Mouse (Mus musculus): ENCODE results near the gene Podn. TPM values are rescaled to one million over a fixed set of nuclear protein-coding genes. Genes with fewer than 3 reads are reported as not detected.

Gene Podn
- total and polyA plus RNA-seq, 3 experiments = 0.04 TPM; not detected in 2

DNA sequence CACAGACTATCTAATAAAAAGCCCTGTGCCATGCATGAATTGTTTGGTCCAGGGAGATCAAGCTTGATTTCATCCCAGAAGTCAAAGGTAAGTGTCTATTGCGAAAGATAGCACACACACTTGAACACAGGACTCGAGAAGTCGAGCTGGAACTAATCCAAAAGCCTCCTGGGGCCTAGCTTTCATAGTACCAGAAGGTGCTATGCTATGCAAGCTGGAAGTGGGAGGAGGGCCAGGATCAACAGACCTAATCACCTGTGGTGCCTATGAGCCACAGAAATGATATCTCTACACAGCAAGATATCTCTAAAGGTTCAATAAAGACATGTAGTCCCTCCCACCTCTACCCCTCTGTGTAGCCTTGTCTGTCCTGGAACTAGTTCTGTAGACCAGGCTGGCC is 24.2 kb downstream of the Podn start:
- H3K9me3 ChIP-seq (replicated peaks; ENCODE audit: insufficient read depth, low read length) = no peaks in the 10 kb centered on the region
- no peak overlapping the region for H3K4me3 ChIP-seq (ENCODE audit: control insufficient read depth in 1 of 2, insufficient read depth in 1 of 2, low read depth in 2 of 2, low read length in 2 of 2)
- H3K36me3 ChIP-seq (ENCODE audit: control insufficient read depth in 1 of 2, insufficient read depth in 2 of 2, low read length in 2 of 2) = peaks cover 0 to 12% of the 10 kb centered on the region in 2 experiments; a peak in 2 of 4 replicates
- no peak overlapping the region for H3K9ac ChIP-seq (ENCODE audit: control insufficient read depth, low read depth, low read length, poor library complexity, severe bottlenecking)
- TF ChIP-seq POLR2A (IDR thresholded peaks at IDR 0.05; ENCODE audit: control insufficient read depth in 1 of 2, insufficient read depth in 1 of 2, low read depth in 1 of 2, low read length in 2 of 2, poor library complexity in 1 of 2) (no peak), ELF1 (IDR thresholded peaks at IDR 0.05; ENCODE audit: low read depth, low read length) (no peak), ZNF384 (IDR thresholded peaks at IDR 0.05; ENCODE audit: low read depth, low read length) (no peak), USF1 (IDR thresholded peaks at IDR 0.05; ENCODE audit: low read depth, low read length) (no peak), RCOR1 (IDR thresholded peaks at IDR 0.05; ENCODE audit: low read depth, low read length) (no peak), ETS1 (IDR thresholded peaks at IDR 0.05; ENCODE audit: low read depth, low read length) (no peak), ZKSCAN1 (IDR thresholded peaks at IDR 0.05; ENCODE audit: low read depth, low read length) (no peak), MAZ (IDR thresholded peaks at IDR 0.05; ENCODE audit: low read depth, low read length) (no peak), GABPA (IDR thresholded peaks at IDR 0.05; ENCODE audit: low read depth, low read length) (no peak), MEF2A (IDR thresholded peaks at IDR 0.05; ENCODE audit: extremely low read depth, insufficient replicate concordance, low read depth, low read length, poor library complexity, severe bottlenecking) (no peak), GATA1 (IDR thresholded peaks at IDR 0.05; ENCODE audit: low read depth, low read length) (no peak), CHD1 (IDR thresholded peaks at IDR 0.05; ENCODE audit: low read depth, low read length) (no peak), ZC3H11A (IDR thresholded peaks at IDR 0.05; ENCODE audit: low read depth, low read length) (no peak), E2F4 (IDR thresholded peaks at IDR 0.05; ENCODE audit: borderline replicate concordance, low read depth, low read length) (no peak), RAD21 (IDR thresholded peaks at IDR 0.05; ENCODE audit: low read depth, low read length) (no peak), TAL1 (IDR thresholded peaks at IDR 0.05; ENCODE audit: low read length) (no peak), SMC3 (IDR thresholded peaks at IDR 0.05; ENCODE audit: low read depth, low read length) (no peak), CHD2 (IDR thresholded peaks at IDR 0.05; ENCODE audit: low read length) (no peak), NRF1 (IDR thresholded peaks at IDR 0.05; ENCODE audit: insufficient read depth, low read depth, low read length, poor library complexity, severe bottlenecking) (no peak)
- H3K79me2 ChIP-seq (ENCODE audit: control insufficient read depth, insufficient read depth, low read length, poor library complexity) = peaks cover 6% of the 10 kb centered on the region; the same call in 1 of the 2 replicates
- H3K27ac ChIP-seq (ENCODE audit: control insufficient read depth, low read depth, low read length) = no peak overlapping the region
- H3K27me3 ChIP-seq (ENCODE audit: control insufficient read depth in 1 of 2, insufficient read depth in 2 of 2, low read length in 2 of 2) = no peaks in the 10 kb centered on the region
- H3K4me1 ChIP-seq (ENCODE audit: control insufficient read depth in 1 of 2, insufficient read depth in 2 of 2, low read length in 2 of 2) = peaks cover 0 to 6% of the 10 kb centered on the region in 2 experiments; a peak in 2 of 4 replicates
- no peak for DNase-seq (ENCODE audit: low read depth, low spot score)

DNA sequence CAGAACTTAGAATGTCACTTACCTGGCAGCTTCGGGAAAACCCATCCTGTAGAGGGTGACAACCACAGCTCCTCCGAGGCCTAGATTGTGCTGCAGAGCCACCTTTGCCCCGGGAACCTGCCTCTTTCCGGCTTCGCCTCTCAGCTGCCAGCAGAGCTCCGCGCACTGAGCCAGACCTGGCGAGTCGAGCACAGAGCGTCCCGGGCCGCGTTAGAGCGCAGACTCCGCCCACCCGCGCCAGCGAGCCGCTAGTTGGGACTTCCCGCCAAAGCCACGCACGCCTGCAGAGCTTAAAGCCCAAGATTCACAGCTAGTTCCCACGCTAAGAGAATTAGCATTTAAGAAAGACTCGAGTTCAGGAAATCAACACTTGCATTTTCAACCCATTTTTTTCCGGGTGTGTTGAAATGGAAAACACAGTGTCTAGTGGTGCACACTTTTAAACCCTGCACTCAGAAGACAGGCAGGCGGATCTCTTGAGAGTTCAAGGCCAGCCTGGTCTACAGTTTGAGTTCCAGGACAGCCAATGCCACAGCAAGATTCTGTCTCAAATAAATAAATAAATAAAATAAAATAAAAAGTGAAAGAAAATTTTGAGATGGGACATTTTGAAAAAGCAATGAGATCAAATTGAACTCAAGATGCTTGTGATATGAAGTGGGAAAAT is 24.9 kb downstream of the Podn start:
- peak overlapping the region; percentile 61 for H3K27ac ChIP-seq (ENCODE audit: control insufficient read depth, low read depth, low read length)
- peaks cover 6% of the 10 kb centered on the region; the same call in 1 of the 2 replicates for H3K79me2 ChIP-seq (ENCODE audit: control insufficient read depth, insufficient read depth, low read length, poor library complexity)
- DNase-seq (ENCODE audit: low read depth, low spot score) = peak; percentile 97
- peaks cover 0 to 6% of the 10 kb centered on the region in 2 experiments; a peak in 2 of 4 replicates for H3K4me1 ChIP-seq (ENCODE audit: control insufficient read depth in 1 of 2, insufficient read depth in 2 of 2, low read length in 2 of 2)
- peak overlapping the region; percentile 76 for H3K9ac ChIP-seq (ENCODE audit: control insufficient read depth, low read depth, low read length, poor library complexity, severe bottlenecking)
- no peaks in the 10 kb centered on the region for H3K9me3 ChIP-seq (replicated peaks; ENCODE audit: insufficient read depth, low read length)
- no peaks in the 10 kb centered on the region for H3K27me3 ChIP-seq (ENCODE audit: control insufficient read depth in 1 of 2, insufficient read depth in 2 of 2, low read length in 2 of 2)
- H3K4me3 ChIP-seq (ENCODE audit: control insufficient read depth in 1 of 2, insufficient read depth in 1 of 2, low read depth in 2 of 2, low read length in 2 of 2) = peak overlapping the region; percentile 67 to 71
- H3K36me3 ChIP-seq (ENCODE audit: control insufficient read depth in 1 of 2, insufficient read depth in 2 of 2, low read length in 2 of 2) = peaks cover 0 to 12% of the 10 kb centered on the region in 2 experiments; a peak in 3 of 4 replicates
- no peak for TF ChIP-seq EP300 (IDR thresholded peaks at IDR 0.05; ENCODE audit: low read depth in 1 of 2, low read length in 2 of 2)
- TF ChIP-seq MYC (IDR thresholded peaks at IDR 0.05; ENCODE audit: low read depth, low read length) = peak; percentile 60; the same call in 1 of the 2 replicates
- TF ChIP-seq MAZ (IDR thresholded peaks at IDR 0.05; ENCODE audit: low read depth, low read length) = no peak
- peak; percentile 91 for TF ChIP-seq HCFC1 (IDR thresholded peaks at IDR 0.05; ENCODE audit: low read depth, low read length)
- peak; percentile 58; the same call in 1 of the 2 replicates for TF ChIP-seq NRF1 (IDR thresholded peaks at IDR 0.05; ENCODE audit: insufficient read depth, low read depth, low read length, poor library complexity, severe bottlenecking)
- no peak for TF ChIP-seq CTCF (IDR thresholded peaks at IDR 0.05 in 2 of 3, conservative IDR thresholded peaks at IDR 0.05 in 1 of 3; ENCODE audit: control insufficient read depth in 1 of 3, insufficient read depth in 1 of 3, low read depth in 2 of 3, low read length in 3 of 3, poor library complexity in 1 of 3, severe bottlenecking in 1 of 3)
- no peak for TF ChIP-seq SMC3 (IDR thresholded peaks at IDR 0.05; ENCODE audit: low read depth, low read length)
- no peak for TF ChIP-seq GATA1 (IDR thresholded peaks at IDR 0.05; ENCODE audit: low read depth, low read length)
- TF ChIP-seq ZC3H11A (IDR thresholded peaks at IDR 0.05; ENCODE audit: low read depth, low read length) = no peak
- no peak; the same call in 1 of the 2 replicates for TF ChIP-seq TCF12 (IDR thresholded peaks at IDR 0.05; ENCODE audit: low read depth, low read length)
- TF ChIP-seq TBP (IDR thresholded peaks at IDR 0.05; ENCODE audit: low read depth, low read length) = no peak
- no peak for TF ChIP-seq CHD1 (IDR thresholded peaks at IDR 0.05; ENCODE audit: low read depth, low read length)
- TF ChIP-seq GABPA (IDR thresholded peaks at IDR 0.05; ENCODE audit: low read depth, low read length) = no peak
- TF ChIP-seq MXI1 (IDR thresholded peaks at IDR 0.05; ENCODE audit: low read depth, low read length) = peak; percentile 97
- no peak for TF ChIP-seq ZNF384 (IDR thresholded peaks at IDR 0.05; ENCODE audit: low read depth, low read length)
- TF ChIP-seq BHLHE40 (IDR thresholded peaks at IDR 0.05; ENCODE audit: borderline replicate concordance, low read depth, low read length) = no peak
- TF ChIP-seq USF1 (IDR thresholded peaks at IDR 0.05; ENCODE audit: low read depth, low read length) = no peak
- no peak for TF ChIP-seq CHD2 (IDR thresholded peaks at IDR 0.05; ENCODE audit: low read length)
- peak in 1 of 2 experiments; percentile 63; a peak in 1 of 4 replicates for TF ChIP-seq POLR2A (IDR thresholded peaks at IDR 0.05; ENCODE audit: control insufficient read depth in 1 of 2, insufficient read depth in 1 of 2, low read depth in 1 of 2, low read length in 2 of 2, poor library complexity in 1 of 2)
- TF ChIP-seq JUND (IDR thresholded peaks at IDR 0.05; ENCODE audit: low read depth, low read length) = no peak

Data from MEL (cell line).